Mouse (Mus musculus): ENCODE results near the gene Npy.

DNA sequence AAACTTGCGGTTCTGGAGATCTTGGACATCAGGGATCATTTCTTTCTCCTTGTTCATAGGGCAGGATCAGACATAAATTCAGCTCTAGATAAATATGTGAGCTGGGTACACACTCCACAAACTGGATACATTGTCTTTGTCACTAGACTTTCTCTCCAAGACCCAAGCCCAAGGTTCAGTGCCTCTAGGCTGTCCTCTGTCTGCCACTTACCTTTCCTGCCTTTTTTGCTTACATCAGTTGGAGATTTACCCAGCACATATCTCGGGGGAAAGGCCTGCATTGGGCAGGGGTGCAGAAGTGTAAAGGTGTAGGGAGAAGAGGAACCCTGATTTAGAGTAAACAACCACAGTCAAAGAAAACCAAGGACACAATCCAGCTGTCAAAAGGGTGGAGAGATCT is 1.3 kb downstream of the Npy start:
- no peak for TF ChIP-seq EP300 (IDR thresholded peaks at IDR 0.05; ENCODE audit: low read depth)
- no peak for TF ChIP-seq CTCF (IDR thresholded peaks at IDR 0.05; ENCODE audit: low read depth)

All from liver, embryonic 14.5 days (tissue).